Mouse (Mus musculus): ENCODE measurements around the gene Ddah2. TPM values are rescaled to one million over a fixed set of nuclear protein-coding genes. Genes with fewer than 3 reads are reported as not detected.
A peak's percentile ranks its signal among the peaks of the same experiment; 100 is the strongest.

Ddah2 gene
- polyA plus RNA-seq, 2 experiments = 271 to 358 TPM

DNA sequence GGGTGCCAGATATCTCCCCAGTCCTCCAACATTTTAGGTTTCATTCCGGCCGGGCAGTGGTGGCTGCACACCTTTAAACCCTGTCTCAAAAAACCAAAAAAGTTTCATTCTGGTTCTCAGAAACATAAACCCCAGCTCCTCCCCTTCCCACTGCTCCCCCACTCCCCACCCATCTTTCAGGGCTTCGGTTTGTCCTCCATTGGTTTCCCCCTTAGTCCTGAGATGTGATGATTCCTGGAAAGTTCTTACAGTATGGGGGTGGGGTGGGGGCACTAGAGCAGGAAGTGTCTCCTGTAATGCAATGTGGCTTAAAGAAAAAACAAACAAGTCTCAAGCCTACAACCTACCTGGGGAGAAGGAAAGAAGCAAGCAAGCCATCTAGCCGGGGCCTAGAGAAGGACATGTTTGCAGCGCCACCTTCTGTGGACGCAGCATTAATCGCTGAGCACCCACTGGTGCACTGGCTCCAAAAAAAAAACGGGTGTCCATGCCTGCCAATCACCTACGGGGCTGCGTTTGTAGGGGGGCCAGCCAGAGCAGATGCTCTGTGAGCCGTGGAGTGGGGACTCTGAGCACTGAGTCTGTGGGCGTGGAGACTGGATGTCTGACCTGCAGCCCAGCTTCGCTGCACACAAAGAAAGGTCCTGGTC is 47.0 kb downstream of the Ddah2 start:
- no peaks in the 10 kb centered on the region for H3K9me3 ChIP-seq (ENCODE audit: control insufficient read depth, low read length)
- 31% methylated on average over 13 of the region's 13 CpGs for WGBS
- no peak overlapping the region for H3K27ac ChIP-seq (replicated peaks; ENCODE audit: low read depth, low read length)
- DNase-seq (ENCODE audit: low spot score) (peak; percentile 33), ATAC-seq (ENCODE audit: low FRiP score, low read depth) (peak; percentile 28; the same call in 1 of the 2 replicates)
- H3K27me3 ChIP-seq (ENCODE audit: control insufficient read depth, insufficient read depth, low read length) = no peaks in the 10 kb centered on the region
- TF ChIP-seq POLR2A (IDR thresholded peaks at IDR 0.05; ENCODE audit: borderline replicate concordance, extremely low read depth, insufficient read depth, insufficient read length) = no peak
- no peak overlapping the region for H3K4me3 ChIP-seq (replicated peaks; ENCODE audit: low read length)
- H3K4me2 ChIP-seq (replicated peaks; ENCODE audit: low read depth, low read length, severe bottlenecking) = no peak overlapping the region
- H3K4me1 ChIP-seq (ENCODE audit: control insufficient read depth, insufficient read depth, low read length) = 0 out of 2 replicates have a peak, but pooled peaks cover 2% of the 10 kb centered on the region
- peak overlapping the region; percentile 25; the same call in 1 of the 2 replicates for H3K9ac ChIP-seq (ENCODE audit: low read depth, low read length, severe bottlenecking)
- peaks cover 32% of the 10 kb centered on the region for H3K36me3 ChIP-seq (ENCODE audit: control insufficient read depth, insufficient read depth, low read length)

DNA sequence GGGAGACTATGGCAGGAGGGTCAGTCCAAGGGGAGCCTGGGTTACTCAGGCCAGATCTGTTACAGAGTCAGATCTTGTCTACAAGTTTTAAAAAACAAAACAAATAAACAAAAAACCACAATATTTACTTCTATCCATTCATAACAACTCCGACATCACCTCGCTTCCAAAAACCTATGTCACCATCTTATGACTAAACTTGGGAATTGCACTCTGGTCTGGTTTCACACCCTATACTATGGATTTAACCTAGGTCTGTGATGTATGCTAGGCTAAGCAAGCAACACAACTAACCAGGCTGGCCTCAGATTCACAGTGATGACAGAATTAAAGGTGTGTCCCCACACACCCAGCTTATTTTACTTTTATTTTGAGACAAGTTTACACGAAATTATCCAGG is 47.7 kb downstream of the Ddah2 start:
- DNase-seq (ENCODE audit: low spot score) (no peak), ATAC-seq (ENCODE audit: low FRiP score, low read depth) (no peak)
- H3K36me3 ChIP-seq (ENCODE audit: control insufficient read depth, insufficient read depth, low read length) = peaks cover 25% of the 10 kb centered on the region
- 70% methylated on average over 3 of the region's 3 CpGs for WGBS
- 0 out of 2 replicates have a peak, but pooled peaks cover 2% of the 10 kb centered on the region for H3K4me1 ChIP-seq (ENCODE audit: control insufficient read depth, insufficient read depth, low read length)
- no peak overlapping the region for H3K4me3 ChIP-seq (replicated peaks; ENCODE audit: low read length)
- H3K9ac ChIP-seq (ENCODE audit: low read depth, low read length, severe bottlenecking) = peak overlapping the region; percentile 25; the same call in 1 of the 2 replicates
- no peak overlapping the region for H3K4me2 ChIP-seq (replicated peaks; ENCODE audit: low read depth, low read length, severe bottlenecking)
- no peak overlapping the region for H3K27ac ChIP-seq (replicated peaks; ENCODE audit: low read depth, low read length)
- no peaks in the 10 kb centered on the region for H3K9me3 ChIP-seq (ENCODE audit: control insufficient read depth, low read length)
- TF ChIP-seq POLR2A (IDR thresholded peaks at IDR 0.05; ENCODE audit: borderline replicate concordance, extremely low read depth, insufficient read depth, insufficient read length) = no peak
- no peaks in the 10 kb centered on the region for H3K27me3 ChIP-seq (ENCODE audit: control insufficient read depth, insufficient read depth, low read length)

- Histone ChIP-seq H3K4me2 (replicated peaks; ENCODE audit: low read depth, low read length, severe bottlenecking) (no peak within 1 kb of the TSS), H3K9me3 (ENCODE audit: control insufficient read depth, low read length) (no peaks in the 10 kb centered on the region), H3K36me3 (ENCODE audit: control insufficient read depth, insufficient read depth, low read length) (peaks cover 10% of the 10 kb centered on the region), H3K9ac (ENCODE audit: low read depth, low read length, severe bottlenecking) (no peak within 1 kb of the TSS), H3K27me3 (ENCODE audit: control insufficient read depth, insufficient read depth, low read length) (no peaks in the 10 kb centered on the region), H3K4me3 (replicated peaks; ENCODE audit: low read length) (no peak within 1 kb of the TSS), H3K4me1 (ENCODE audit: control insufficient read depth, insufficient read depth, low read length) (0 out of 2 replicates have a peak, but pooled peaks cover 2% of the 10 kb centered on the region), H3K27ac (replicated peaks; ENCODE audit: low read depth, low read length) (no peak within 1 kb of the TSS)
- ATAC-seq (ENCODE audit: low FRiP score, low read depth) (no peak), DNase-seq (ENCODE audit: low spot score) (no peak)
- no peak for TF ChIP-seq POLR2A (IDR thresholded peaks at IDR 0.05; ENCODE audit: borderline replicate concordance, extremely low read depth, insufficient read depth, insufficient read length)
- WGBS = 91% methylated on average over 6 of the region's 6 CpGs
Observed at GRCm38 (mm10) chr17:35108097-35108496, 49.3 kb downstream of the Ddah2 start, which contains the start of gene Ly6g5c. Ly6g5c (plus strand) TSS chr17:35108279.

Other genes starting within 250 kb of the Ddah2 start
Only the 30 nearest of the 45 such genes appear.
- gene Slc44a4, start 144.6 kb upstream of the Ddah2 start, polyA plus RNA-seq (2012; rRNA removed) = 0.09 and 0.10 TPM in 2 replicates
- not detected in 2 replicates for gene Slc44a4, start 144.6 kb upstream of the Ddah2 start, polyA plus RNA-seq (2014; fragmentation: Nextera tagmentation; extraction: Ambion mirVana)
- gene Neu1, start 127.8 kb upstream of the Ddah2 start, polyA plus RNA-seq (2012; rRNA removed) = 19.3 and 26.5 TPM in 2 replicates
- 18.2 and 18.4 TPM in 2 replicates for gene Neu1, start 127.8 kb upstream of the Ddah2 start, polyA plus RNA-seq (2014; fragmentation: Nextera tagmentation; extraction: Ambion mirVana)
- 22.8 and 25.6 TPM in 2 replicates for gene Hspa1b, start 99.8 kb upstream of the Ddah2 start, polyA plus RNA-seq (2012; rRNA removed)
- gene Hspa1b, start 99.8 kb upstream of the Ddah2 start, polyA plus RNA-seq (2014; fragmentation: Nextera tagmentation; extraction: Ambion mirVana) = 1.6 and 2.2 TPM in 2 replicates
- not detected in 2 replicates for gene Gm20481, start 89.1 kb upstream of the Ddah2 start, polyA plus RNA-seq (2012; rRNA removed)
- not detected in 2 replicates for gene Gm20481, start 89.1 kb upstream of the Ddah2 start, polyA plus RNA-seq (2014; fragmentation: Nextera tagmentation; extraction: Ambion mirVana)
- 6.5 and 7.1 TPM in 2 replicates for gene Hspa1a, start 86.9 kb upstream of the Ddah2 start, polyA plus RNA-seq (2012; rRNA removed)
- 9.5 and 9.6 TPM in 2 replicates for gene Hspa1a, start 86.9 kb upstream of the Ddah2 start, polyA plus RNA-seq (2014; fragmentation: Nextera tagmentation; extraction: Ambion mirVana)
- 0.44 and 0.47 TPM in 2 replicates for gene Hspa1l, start 86.3 kb upstream of the Ddah2 start, polyA plus RNA-seq (2012; rRNA removed)
- gene Hspa1l, start 86.3 kb upstream of the Ddah2 start, polyA plus RNA-seq (2014; fragmentation: Nextera tagmentation; extraction: Ambion mirVana) = 0.85 and 1.4 TPM in 2 replicates
- gene Lsm2, start 77.2 kb upstream of the Ddah2 start, polyA plus RNA-seq (2012; rRNA removed) = 186 and 233 TPM in 2 replicates
- 170 and 178 TPM in 2 replicates for gene Lsm2, start 77.2 kb upstream of the Ddah2 start, polyA plus RNA-seq (2014; fragmentation: Nextera tagmentation; extraction: Ambion mirVana)
- 163 and 216 TPM in 2 replicates for gene Vars, start 58.0 kb upstream of the Ddah2 start, polyA plus RNA-seq (2012; rRNA removed)
- gene Vars, start 58.0 kb upstream of the Ddah2 start, polyA plus RNA-seq (2014; fragmentation: Nextera tagmentation; extraction: Ambion mirVana) = 88.3 and 100 TPM in 2 replicates
- gene Vwa7, start 42.5 kb upstream of the Ddah2 start, polyA plus RNA-seq (2012; rRNA removed) = 0.64 and 0.85 TPM in 2 replicates
- gene Vwa7, start 42.5 kb upstream of the Ddah2 start, polyA plus RNA-seq (2014; fragmentation: Nextera tagmentation; extraction: Ambion mirVana) = 0.11 and 0.15 TPM in 2 replicates
- 12.0 and 15.2 TPM in 2 replicates for gene Sapcd1, start 31.0 kb upstream of the Ddah2 start, polyA plus RNA-seq (2012; rRNA removed)
- 12.5 and 13.7 TPM in 2 replicates for gene Sapcd1, start 31.0 kb upstream of the Ddah2 start, polyA plus RNA-seq (2014; fragmentation: Nextera tagmentation; extraction: Ambion mirVana)
- 6.4 and 6.5 TPM in 2 replicates for gene Msh5, start 12.3 kb upstream of the Ddah2 start, polyA plus RNA-seq (2012; rRNA removed)
- 3.4 and 3.5 TPM in 2 replicates for gene Msh5, start 12.3 kb upstream of the Ddah2 start, polyA plus RNA-seq (2014; fragmentation: Nextera tagmentation; extraction: Ambion mirVana)
- 229 and 236 TPM in 2 replicates for gene Clic1, start 9.1 kb upstream of the Ddah2 start, polyA plus RNA-seq (2012; rRNA removed)
- 103 and 108 TPM in 2 replicates for gene Clic1, start 9.1 kb upstream of the Ddah2 start, polyA plus RNA-seq (2014; fragmentation: Nextera tagmentation; extraction: Ambion mirVana)
- 3.4 and 5.5 TPM in 2 replicates for gene Ly6g6c, start 6.4 kb downstream of the Ddah2 start, polyA plus RNA-seq (2012; rRNA removed)
- 10.4 and 22.3 TPM in 2 replicates for gene Ly6g6c, start 6.4 kb downstream of the Ddah2 start, polyA plus RNA-seq (2014; fragmentation: Nextera tagmentation; extraction: Ambion mirVana)
- gene Mpig6b, start 7.1 kb downstream of the Ddah2 start, polyA plus RNA-seq (2012; rRNA removed) = 0.45 and 0.47 TPM in 2 replicates
- gene Mpig6b, start 7.1 kb downstream of the Ddah2 start, polyA plus RNA-seq (2014; fragmentation: Nextera tagmentation; extraction: Ambion mirVana) = 0.64 and 1.3 TPM in 2 replicates
- 14.2 and 14.8 TPM in 2 replicates for gene Ly6g6e, start 17.9 kb downstream of the Ddah2 start, polyA plus RNA-seq (2012; rRNA removed)
- 18.0 and 28.4 TPM in 2 replicates for gene Ly6g6e, start 17.9 kb downstream of the Ddah2 start, polyA plus RNA-seq (2014; fragmentation: Nextera tagmentation; extraction: Ambion mirVana)
- 1.3 and 2.3 TPM in 2 replicates for gene Ly6g6d, start 19.0 kb downstream of the Ddah2 start, polyA plus RNA-seq (2012; rRNA removed)
- 2.0 TPM in 1 of 2 replicates, not detected in the other for gene Ly6g6d, start 19.0 kb downstream of the Ddah2 start, polyA plus RNA-seq (2014; fragmentation: Nextera tagmentation; extraction: Ambion mirVana)
- gene Ly6g6f, start 26.6 kb downstream of the Ddah2 start, polyA plus RNA-seq (2012; rRNA removed) = 0.14 and 0.73 TPM in 2 replicates
- gene Ly6g6f, start 26.6 kb downstream of the Ddah2 start, polyA plus RNA-seq (2014; fragmentation: Nextera tagmentation; extraction: Ambion mirVana) = 0.28 TPM in 1 of 2 replicates, not detected in the other
- 98.6 and 157 TPM in 2 replicates for gene Abhd16a, start 30.2 kb downstream of the Ddah2 start, polyA plus RNA-seq (2012; rRNA removed)
- gene Abhd16a, start 30.2 kb downstream of the Ddah2 start, polyA plus RNA-seq (2014; fragmentation: Nextera tagmentation; extraction: Ambion mirVana) = 78.0 and 88.3 TPM in 2 replicates
- not detected in 2 replicates for gene Ly6g5c, start 49.2 kb downstream of the Ddah2 start, polyA plus RNA-seq (2012; rRNA removed)
- gene Ly6g5c, start 49.2 kb downstream of the Ddah2 start, polyA plus RNA-seq (2014; fragmentation: Nextera tagmentation; extraction: Ambion mirVana) = not detected in 2 replicates
- 2.1 and 3.5 TPM in 2 replicates for gene Ly6g5b, start 56.4 kb downstream of the Ddah2 start, polyA plus RNA-seq (2012; rRNA removed)
- 0.59 and 0.68 TPM in 2 replicates for gene Ly6g5b, start 56.4 kb downstream of the Ddah2 start, polyA plus RNA-seq (2014; fragmentation: Nextera tagmentation; extraction: Ambion mirVana)
- 13.6 and 15.1 TPM in 2 replicates for gene Gpank1, start 62.4 kb downstream of the Ddah2 start, polyA plus RNA-seq (2012; rRNA removed)
- 17.5 and 20.0 TPM in 2 replicates for gene Gpank1, start 62.4 kb downstream of the Ddah2 start, polyA plus RNA-seq (2014; fragmentation: Nextera tagmentation; extraction: Ambion mirVana)
- 181 and 250 TPM in 2 replicates for gene Csnk2b, start 63.0 kb downstream of the Ddah2 start, polyA plus RNA-seq (2012; rRNA removed)
- gene Csnk2b, start 63.0 kb downstream of the Ddah2 start, polyA plus RNA-seq (2014; fragmentation: Nextera tagmentation; extraction: Ambion mirVana) = 275 and 308 TPM in 2 replicates
- 5.7 and 6.6 TPM in 2 replicates for gene D17H6S53E, start 67.3 kb downstream of the Ddah2 start, polyA plus RNA-seq (2012; rRNA removed)
- 6.4 and 8.2 TPM in 2 replicates for gene D17H6S53E, start 67.3 kb downstream of the Ddah2 start, polyA plus RNA-seq (2014; fragmentation: Nextera tagmentation; extraction: Ambion mirVana)
- 1.1 and 1.7 TPM in 2 replicates for gene Apom, start 73.0 kb downstream of the Ddah2 start, polyA plus RNA-seq (2012; rRNA removed)
- gene Apom, start 73.0 kb downstream of the Ddah2 start, polyA plus RNA-seq (2014; fragmentation: Nextera tagmentation; extraction: Ambion mirVana) = 0.26 TPM in 1 of 2 replicates, not detected in the other
- gene Bag6, start 76.1 kb downstream of the Ddah2 start, polyA plus RNA-seq (2012; rRNA removed) = 265 and 361 TPM in 2 replicates
- 76.2 and 82.8 TPM in 2 replicates for gene Bag6, start 76.1 kb downstream of the Ddah2 start, polyA plus RNA-seq (2014; fragmentation: Nextera tagmentation; extraction: Ambion mirVana)
- 404 and 512 TPM in 2 replicates for gene Prrc2a, start 105.9 kb downstream of the Ddah2 start, polyA plus RNA-seq (2012; rRNA removed)
- gene Prrc2a, start 105.9 kb downstream of the Ddah2 start, polyA plus RNA-seq (2014; fragmentation: Nextera tagmentation; extraction: Ambion mirVana) = 192 and 196 TPM in 2 replicates
- gene Aif1, start 117.0 kb downstream of the Ddah2 start, polyA plus RNA-seq (2012; rRNA removed) = 4.0 and 4.8 TPM in 2 replicates
- 13.1 and 15.7 TPM in 2 replicates for gene Aif1, start 117.0 kb downstream of the Ddah2 start, polyA plus RNA-seq (2014; fragmentation: Nextera tagmentation; extraction: Ambion mirVana)
- 21.8 and 24.4 TPM in 2 replicates for gene Lst1, start 129.4 kb downstream of the Ddah2 start, polyA plus RNA-seq (2012; rRNA removed)
- gene Lst1, start 129.4 kb downstream of the Ddah2 start, polyA plus RNA-seq (2014; fragmentation: Nextera tagmentation; extraction: Ambion mirVana) = 23.2 and 29.2 TPM in 2 replicates
- 1.7 and 3.0 TPM in 2 replicates for gene Ltb, start 135.4 kb downstream of the Ddah2 start, polyA plus RNA-seq (2012; rRNA removed)
- gene Ltb, start 135.4 kb downstream of the Ddah2 start, polyA plus RNA-seq (2014; fragmentation: Nextera tagmentation; extraction: Ambion mirVana) = 1.1 and 1.4 TPM in 2 replicates
- 1.1 and 1.3 TPM in 2 replicates for gene Tnf, start 143.0 kb downstream of the Ddah2 start, polyA plus RNA-seq (2012; rRNA removed)
- gene Tnf, start 143.0 kb downstream of the Ddah2 start, polyA plus RNA-seq (2014; fragmentation: Nextera tagmentation; extraction: Ambion mirVana) = 0.28 and 0.73 TPM in 2 replicates